Mouse (Mus musculus) hindbrain, embryonic 11.5 days (tissue): ENCODE data around the gene Defb13. TPM values are rescaled to one million over a fixed set of nuclear protein-coding genes. Genes with fewer than 3 reads are reported as not detected.

Experiments used
- polyA plus RNA-seq: library from polyadenylated mRNA; unstranded; fragments of >200 nt; fragmentation: Nextera tagmentation; extraction: Ambion mirVana; gene quantifications from 2 replicates; pipeline ENCODE4 v1.2.1, GENCODE M21; 2014

The Defb13 gene
- polyA plus RNA-seq, 1 experiment from 2014 or later, result not detected

Other genes starting within 250 kb of the Defb13 start
- gene AY761184, start 243.1 kb upstream of the Defb13 start, polyA plus RNA-seq, result not detected in 2 replicates
- not detected in 2 replicates for gene Defa24, start 212.3 kb upstream of the Defb13 start, polyA plus RNA-seq
- not detected in 2 replicates for gene Defb50, start 123.2 kb upstream of the Defb13 start, polyA plus RNA-seq
- gene Defb2, start 106.8 kb upstream of the Defb13 start, polyA plus RNA-seq, result 0.67 TPM in 1 of 2 replicates, not detected in the other
- gene Defb10, start 87.9 kb upstream of the Defb13 start, polyA plus RNA-seq, result 0.91 and 1.5 TPM in 2 replicates
- not detected in 2 replicates for gene Defb9, start 61.3 kb upstream of the Defb13 start, polyA plus RNA-seq
- 7.8 and 9.1 TPM in 2 replicates for gene Defb11, start 40.4 kb upstream of the Defb13 start, polyA plus RNA-seq
- not detected in 2 replicates for gene Defb15, start 14.1 kb upstream of the Defb13 start, polyA plus RNA-seq
- gene Defb35, start 8.4 kb upstream of the Defb13 start, polyA plus RNA-seq, result not detected in 2 replicates
- gene Fam90a1a, start 12.0 kb downstream of the Defb13 start, polyA plus RNA-seq, result not detected in 2 replicates
- gene Ccdc70, start 23.0 kb downstream of the Defb13 start, polyA plus RNA-seq, result not detected in 2 replicates
- gene Atp7b, start 113.5 kb downstream of the Defb13 start, polyA plus RNA-seq, result 1.3 and 1.9 TPM in 2 replicates
- 32.3 and 34.1 TPM in 2 replicates for gene Alg11, start 114.0 kb downstream of the Defb13 start, polyA plus RNA-seq
- 0.77 and 0.91 TPM in 2 replicates for gene Nek5, start 178.3 kb downstream of the Defb13 start, polyA plus RNA-seq
- 10.2 and 10.5 TPM in 2 replicates for gene Nek3, start 219.7 kb downstream of the Defb13 start, polyA plus RNA-seq
- 52.1 and 58.7 TPM in 2 replicates for gene Ckap2, start 239.1 kb downstream of the Defb13 start, polyA plus RNA-seq
- 35.8 and 39.8 TPM in 2 replicates for gene Vps36, start 246.0 kb downstream of the Defb13 start, polyA plus RNA-seq